Mouse (Mus musculus): ENCODE measurements around the gene E330021D16Rik. TPM values are rescaled to one million over a fixed set of nuclear protein-coding genes. Genes with fewer than 3 reads are reported as not detected.

E330021D16Rik gene
- polyA plus RNA-seq, 2 experiments = 0.08 TPM; not detected in 1

- Histone ChIP-seq H3K4me2 (replicated peaks; ENCODE audit: low read depth, low read length, severe bottlenecking) (no peak overlapping the region), H3K36me3 (ENCODE audit: control insufficient read depth, insufficient read depth, low read length) (no peaks in the 10 kb centered on the region), H3K4me3 (replicated peaks; ENCODE audit: low read length) (no peak overlapping the region), H3K9me3 (ENCODE audit: control insufficient read depth, low read length) (no peaks in the 10 kb centered on the region), H3K27ac (replicated peaks; ENCODE audit: low read depth, low read length) (no peak overlapping the region), H3K4me1 (ENCODE audit: control insufficient read depth, insufficient read depth, low read length) (0 out of 2 replicates have a peak, but pooled peaks cover 6% of the 10 kb centered on the region), H3K9ac (ENCODE audit: low read depth, low read length, severe bottlenecking) (no peak overlapping the region), H3K27me3 (ENCODE audit: control insufficient read depth, insufficient read depth, low read length) (no peaks in the 10 kb centered on the region)
- DNase-seq (ENCODE audit: low spot score) = peak; percentile 61
- ATAC-seq (ENCODE audit: low FRiP score, low read depth) = no peak; the same call in 1 of the 2 replicates
- 75% methylated on average over 6 of the region's 6 CpGs for WGBS
- no peak for TF ChIP-seq POLR2A (IDR thresholded peaks at IDR 0.05; ENCODE audit: borderline replicate concordance, extremely low read depth, insufficient read depth, insufficient read length)
These were observed 11.9 kb upstream of the E330021D16Rik start for GRCm38 (mm10) chr6:136427240-136427639.

GRCm38 (mm10) chr6:136425956-136426355, 10.6 kb upstream of the E330021D16Rik start:
- Histone ChIP-seq H3K27me3 (ENCODE audit: control insufficient read depth, insufficient read depth, low read length) (no peaks in the 10 kb centered on the region), H3K36me3 (ENCODE audit: control insufficient read depth, insufficient read depth, low read length) (no peaks in the 10 kb centered on the region), H3K4me1 (ENCODE audit: control insufficient read depth, insufficient read depth, low read length) (no peaks in the 10 kb centered on the region), H3K9me3 (ENCODE audit: control insufficient read depth, low read length) (no peaks in the 10 kb centered on the region), H3K4me3 (replicated peaks; ENCODE audit: low read length) (no peak overlapping the region), H3K4me2 (replicated peaks; ENCODE audit: low read depth, low read length, severe bottlenecking) (no peak overlapping the region), H3K9ac (ENCODE audit: low read depth, low read length, severe bottlenecking) (no peak overlapping the region), H3K27ac (replicated peaks; ENCODE audit: low read depth, low read length) (no peak overlapping the region)
- no peak for DNase-seq (ENCODE audit: low spot score)
- no peak for TF ChIP-seq POLR2A (IDR thresholded peaks at IDR 0.05; ENCODE audit: borderline replicate concordance, extremely low read depth, insufficient read depth, insufficient read length)
- no peak for ATAC-seq (ENCODE audit: low FRiP score, low read depth)
- 69% methylated on average over 5 of the region's 5 CpGs for WGBS

GRCm38 (mm10) chr6:136424166-136424565, 8.8 kb upstream of the E330021D16Rik start:
- DNase-seq (ENCODE audit: low spot score) (no peak), ATAC-seq (ENCODE audit: low FRiP score, low read depth) (no peak)
- Histone ChIP-seq H3K4me3 (replicated peaks; ENCODE audit: low read length) (no peak overlapping the region), H3K9me3 (ENCODE audit: control insufficient read depth, low read length) (no peaks in the 10 kb centered on the region), H3K27me3 (ENCODE audit: control insufficient read depth, insufficient read depth, low read length) (no peaks in the 10 kb centered on the region), H3K4me2 (replicated peaks; ENCODE audit: low read depth, low read length, severe bottlenecking) (no peak overlapping the region), H3K36me3 (ENCODE audit: control insufficient read depth, insufficient read depth, low read length) (no peaks in the 10 kb centered on the region), H3K9ac (ENCODE audit: low read depth, low read length, severe bottlenecking) (no peak overlapping the region), H3K27ac (replicated peaks; ENCODE audit: low read depth, low read length) (no peak overlapping the region), H3K4me1 (ENCODE audit: control insufficient read depth, insufficient read depth, low read length) (no peaks in the 10 kb centered on the region)
- WGBS = 85% methylated on average over 3 of the region's 3 CpGs
- TF ChIP-seq POLR2A (IDR thresholded peaks at IDR 0.05; ENCODE audit: borderline replicate concordance, extremely low read depth, insufficient read depth, insufficient read length) = no peak

- H3K4me2 ChIP-seq (replicated peaks; ENCODE audit: low read depth, low read length, severe bottlenecking) = no peak overlapping the region
- no peak overlapping the region for H3K9ac ChIP-seq (ENCODE audit: low read depth, low read length, severe bottlenecking)
- no peak overlapping the region for H3K4me3 ChIP-seq (replicated peaks; ENCODE audit: low read length)
- no peak overlapping the region for H3K27ac ChIP-seq (replicated peaks; ENCODE audit: low read depth, low read length)
- no peak for TF ChIP-seq POLR2A (IDR thresholded peaks at IDR 0.05; ENCODE audit: borderline replicate concordance, extremely low read depth, insufficient read depth, insufficient read length)
- no peaks in the 10 kb centered on the region for H3K9me3 ChIP-seq (ENCODE audit: control insufficient read depth, low read length)
- no peaks in the 10 kb centered on the region for H3K36me3 ChIP-seq (ENCODE audit: control insufficient read depth, insufficient read depth, low read length)
- H3K27me3 ChIP-seq (ENCODE audit: control insufficient read depth, insufficient read depth, low read length) = no peaks in the 10 kb centered on the region
- 85% methylated on average over 5 of the region's 5 CpGs for WGBS
- no peaks in the 10 kb centered on the region for H3K4me1 ChIP-seq (ENCODE audit: control insufficient read depth, insufficient read depth, low read length)
- no peak for ATAC-seq (ENCODE audit: low FRiP score, low read depth)
- no peak for DNase-seq (ENCODE audit: low spot score)
These were observed 7.8 kb upstream of the E330021D16Rik start for GRCm38 (mm10) chr6:136423201-136423600.

GRCm38 (mm10) chr6:136422084-136422853, 6.9 kb upstream of the E330021D16Rik start:
- Histone ChIP-seq H3K9ac (ENCODE audit: low read depth, low read length, severe bottlenecking) (no peak overlapping the region), H3K9me3 (ENCODE audit: control insufficient read depth, low read length) (no peaks in the 10 kb centered on the region), H3K4me1 (ENCODE audit: control insufficient read depth, insufficient read depth, low read length) (no peaks in the 10 kb centered on the region), H3K4me2 (replicated peaks; ENCODE audit: low read depth, low read length, severe bottlenecking) (no peak overlapping the region), H3K36me3 (ENCODE audit: control insufficient read depth, insufficient read depth, low read length) (no peaks in the 10 kb centered on the region), H3K4me3 (replicated peaks; ENCODE audit: low read length) (no peak overlapping the region), H3K27ac (replicated peaks; ENCODE audit: low read depth, low read length) (no peak overlapping the region), H3K27me3 (ENCODE audit: control insufficient read depth, insufficient read depth, low read length) (no peaks in the 10 kb centered on the region)
- 68% methylated on average over 16 of the region's 16 CpGs for WGBS
- no peak for TF ChIP-seq POLR2A (IDR thresholded peaks at IDR 0.05; ENCODE audit: borderline replicate concordance, extremely low read depth, insufficient read depth, insufficient read length)
- peak; percentile 57 for DNase-seq (ENCODE audit: low spot score)
- no peak for ATAC-seq (ENCODE audit: low FRiP score, low read depth)

Measured in limb, embryonic 14.5 days (tissue).